Mouse (Mus musculus) WW6 (cell line): ENCODE measurements at regions not wholly inside any gene's neighbourhood (a gene's known extent, or its start where the extent isn't known, plus 50 kb on each side); places are given as distances from the start of the nearest gene placed in this dataset.

Source experiments
- DNase-seq: peaks from one replicate; pipeline ENCODE4 v3.0.0-alpha.2; 2013; ENCODE audit warnings: low read depth, low spot score

GRCm38 (mm10) chr16:78635257-78635656, 58.7 kb upstream of the D16Ertd472e start:
- peak; percentile 11 for DNase-seq

- DNase-seq = no peak
Observed at GRCm38 (mm10) chr16:78631797-78632196, 55.3 kb upstream of the D16Ertd472e start.

DNA sequence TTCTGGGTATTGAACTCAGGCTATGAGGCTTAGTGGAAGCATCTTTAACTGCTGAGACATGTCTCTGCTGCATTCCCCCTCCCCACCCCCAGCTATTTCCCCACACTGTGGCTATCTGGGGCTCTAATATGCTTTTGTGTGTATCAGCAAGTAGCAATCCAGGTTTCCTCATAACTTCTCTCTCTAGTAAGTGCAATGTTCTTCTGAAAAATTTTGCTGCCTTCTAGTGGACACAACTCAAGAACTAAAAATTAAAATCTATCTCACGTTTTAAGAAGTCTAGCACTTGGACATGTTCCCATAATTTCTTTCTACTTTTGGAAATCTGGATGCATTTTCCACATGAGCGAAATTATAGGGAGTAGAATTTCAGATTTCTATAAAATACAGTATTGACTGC, 50.3 kb upstream of the D16Ertd472e start:
- DNase-seq = no peak
